Mouse (Mus musculus): Measurements from ENCODE around the gene Habp4.

GRCm38 (mm10) chr13:64183583-64183982, 22.0 kb downstream of the Habp4 start:
- TF ChIP-seq POLR2A (IDR thresholded peaks at IDR 0.05; ENCODE audit: borderline replicate concordance, extremely low read depth, low read depth, low read length) (no peak), CTCF (IDR thresholded peaks at IDR 0.05; ENCODE audit: insufficient read depth, low read length) (no peak)
